Mouse (Mus musculus) testis, adult 2 months (tissue): ENCODE results near the gene Il2rb.

Experiments used
- CTCF ChIP-seq: fragments of 200-500 bp; IDR thresholded peaks from 2 replicates; pipeline ENCODE4 v1.5.1; 2012; ENCODE audit warnings: low read depth, mild to moderate bottlenecking, inconsistent platforms, low read length, moderate library complexity; ENCODE audit not compliant: control insufficient read depth, insufficient read depth, insufficient replicate concordance
- POLR2A ChIP-seq: fragments of 200-500 bp; IDR thresholded peaks from 2 replicates; pipeline ENCODE4 v1.6.1; 2012; ENCODE audit warnings: low read depth, mild to moderate bottlenecking, inconsistent platforms, low read length, moderate library complexity; ENCODE audit not compliant: control insufficient read depth

GRCm38 (mm10) chr15:78451201-78451600, 43.9 kb downstream of the Il2rb start:
- TF ChIP-seq POLR2A, result no peak
- no peak for TF ChIP-seq CTCF
